Mouse (Mus musculus) heart, embryonic 16.5 days (tissue): ENCODE data around the gene Stxbp6. TPM values are rescaled to one million over a fixed set of nuclear protein-coding genes. Genes with fewer than 3 reads are reported as not detected.
A peak's percentile ranks its signal among the peaks of the same experiment; 100 is the strongest.

ENCODE experiments used
- ATAC-seq: fragments of 200-750 bp; cut with Nextera tagmentation; replicated peaks from 2 replicates; pipeline ENCODE4 v1.8.0; 2017; ENCODE audit warnings: moderate number of reproducible peaks; ENCODE audit not compliant: insufficient read depth, low FRiP score; ENCODE audit errors: extremely low read depth
- H3K27ac ChIP-seq: fragments of 300-500 bp; sonication (generic); 2 replicates; pipeline ENCODE4 v1.5.1; 2014; ENCODE audit warnings: mild to moderate bottlenecking, low read length, control low read depth, moderate library complexity
- H3K27me3 ChIP-seq: fragments of 300-500 bp; sonication (generic); 2 replicates; pipeline ENCODE4 v1.6.1; 2014; ENCODE audit warnings: low read length, mixed read lengths; ENCODE audit not compliant: control insufficient read depth, insufficient read depth
- H3K36me3 ChIP-seq: fragments of 300-500 bp; sonication (generic); 2 replicates; pipeline ENCODE4 v1.6.1; 2014; ENCODE audit not compliant: control insufficient read depth, insufficient read depth
- H3K4me1 ChIP-seq: fragments of 300-500 bp; sonication (generic); 2 replicates; pipeline ENCODE4 v1.6.1; 2014; ENCODE audit warnings: low read length, mixed read lengths; ENCODE audit not compliant: control insufficient read depth, insufficient read depth
- H3K4me2 ChIP-seq: fragments of 300-500 bp; sonication (generic); 2 replicates; pipeline ENCODE4 v1.6.1; 2014; ENCODE audit warnings: low read depth, mild to moderate bottlenecking, control low read depth, low read length
- H3K4me3 ChIP-seq: fragments of 300-500 bp; sonication (generic); 2 replicates; pipeline ENCODE4 v1.5.1; 2014; ENCODE audit warnings: mild to moderate bottlenecking, control low read depth, low read length
- H3K9ac ChIP-seq: fragments of 300-500 bp; sonication (generic); 2 replicates; pipeline ENCODE4 v1.6.1; 2014; ENCODE audit warnings: low read length, control low read depth
- H3K9me3 ChIP-seq: fragments of 300-500 bp; sonication (generic); replicated peaks from 2 replicates; pipeline ENCODE4 v1.6.1; 2016; ENCODE audit warnings: low read length; ENCODE audit not compliant: control insufficient read depth
- WGBS: fragments of 180-500 bp; shearing (Covaris S2); extraction: QIAGEN DNeasy Blood & Tissue Kit; methylation state at CpG from one replicate; pipeline ENCODE4 v1.1.7; 2014; 5-methylcytosine and 5-hydroxymethylcytosine counted together
- polyA plus RNA-seq: library from polyadenylated mRNA; unstranded; fragments of >200 nt; fragmentation: Nextera tagmentation; extraction: Ambion mirVana; gene quantifications from 2 replicates; pipeline ENCODE4 v1.2.1, GENCODE M21; 2015

Stxbp6 gene
- polyA plus RNA-seq, 1 experiment from 2014 or later = 14.3 TPM

GRCm38 (mm10) chr12:45075631-45076030 is 1.1 kb upstream of the Stxbp6 start:
- H3K36me3 ChIP-seq = no peaks in the 10 kb centered on the region
- WGBS = 41% methylated on average over 11 of the region's 11 CpGs
- H3K9ac ChIP-seq = peak overlapping the region; percentile 95
- H3K4me1 ChIP-seq = peaks cover 16% of the 10 kb centered on the region; the same call in 1 of the 2 replicates
- ATAC-seq = no peak
- peak overlapping the region; percentile 91 for H3K4me3 ChIP-seq
- peak overlapping the region; percentile 85 for H3K4me2 ChIP-seq
- no peaks in the 10 kb centered on the region for H3K27me3 ChIP-seq
- no peak overlapping the region for H3K27ac ChIP-seq
- no peaks in the 10 kb centered on the region for H3K9me3 ChIP-seq

GRCm38 (mm10) chr12:45074042-45074601 is 387 bp downstream of the Stxbp6 start:
- Histone ChIP-seq H3K4me3 (peak overlapping the region; percentile 91), H3K27me3 (no peaks in the 10 kb centered on the region), H3K9ac (peak overlapping the region; percentile 95), H3K27ac (peak overlapping the region; percentile 91), H3K36me3 (no peaks in the 10 kb centered on the region), H3K4me2 (peak overlapping the region; percentile 85), H3K4me1 (peaks cover 20% of the 10 kb centered on the region), H3K9me3 (no peaks in the 10 kb centered on the region)
- WGBS = 0% methylated on average over 62 of the region's 62 CpGs
- peak; percentile 81 for ATAC-seq

- 1% methylated on average over 28 of the region's 28 CpGs for WGBS
Observed at GRCm38 (mm10) chr12:45073331-45074041, 1.0 kb downstream of the Stxbp6 start.

GRCm38 (mm10) chr12:45072185-45072584 is 2.3 kb downstream of the Stxbp6 start:
- Histone ChIP-seq H3K4me2 (peak overlapping the region; percentile 85; the same call in 1 of the 2 replicates), H3K4me3 (no peak overlapping the region), H3K9ac (no peak overlapping the region)

More at GRCm38 (mm10) chr12:45073331-45074041, 1.0 kb downstream of the Stxbp6 start:
- H3K27me3 ChIP-seq = no peaks in the 10 kb centered on the region
- no peaks in the 10 kb centered on the region for H3K36me3 ChIP-seq
- no peaks in the 10 kb centered on the region for H3K9me3 ChIP-seq
- ATAC-seq = peak; percentile 31; the same call in 1 of the 2 replicates
- H3K4me2 ChIP-seq = peak overlapping the region; percentile 85
- H3K4me1 ChIP-seq = peaks cover 20% of the 10 kb centered on the region
- peak overlapping the region; percentile 91 for H3K4me3 ChIP-seq
- H3K9ac ChIP-seq = peak overlapping the region; percentile 95
- H3K27ac ChIP-seq = peak overlapping the region; percentile 91

GRCm38 (mm10) chr12:45070186-45070585 is 4.3 kb downstream of the Stxbp6 start:
- Histone ChIP-seq H3K9ac (no peak overlapping the region), H3K36me3 (no peaks in the 10 kb centered on the region), H3K27me3 (no peaks in the 10 kb centered on the region), H3K27ac (no peak overlapping the region), H3K4me1 (peaks cover 37% of the 10 kb centered on the region), H3K4me2 (no peak overlapping the region; the same call in 1 of the 2 replicates), H3K4me3 (no peak overlapping the region), H3K9me3 (no peaks in the 10 kb centered on the region)
- ATAC-seq = no peak
- WGBS = 53% methylated on average over 9 of the region's 9 CpGs

More at GRCm38 (mm10) chr12:45072185-45072584, 2.3 kb downstream of the Stxbp6 start:
- Histone ChIP-seq H3K27ac (no peak overlapping the region), H3K36me3 (no peaks in the 10 kb centered on the region), H3K4me1 (peaks cover 29% of the 10 kb centered on the region), H3K27me3 (no peaks in the 10 kb centered on the region), H3K9me3 (no peaks in the 10 kb centered on the region)
- 53% methylated on average over 3 of the region's 3 CpGs for WGBS
- ATAC-seq = no peak

- WGBS = 84% methylated on average over 6 of the region's 6 CpGs
- no peak overlapping the region for H3K9ac ChIP-seq
- H3K4me2 ChIP-seq = no peak overlapping the region; the same call in 1 of the 2 replicates
- no peak overlapping the region for H3K4me3 ChIP-seq
- no peaks in the 10 kb centered on the region for H3K27me3 ChIP-seq
- H3K27ac ChIP-seq = no peak overlapping the region
- no peak for ATAC-seq
- peaks cover 35% of the 10 kb centered on the region for H3K4me1 ChIP-seq
- H3K36me3 ChIP-seq = no peaks in the 10 kb centered on the region
- H3K9me3 ChIP-seq = no peaks in the 10 kb centered on the region
Observed at GRCm38 (mm10) chr12:45068145-45068754, 6.3 kb downstream of the Stxbp6 start.

- peak overlapping the region; percentile 37; the same call in 1 of the 2 replicates for H3K27ac ChIP-seq
- H3K4me1 ChIP-seq = peaks cover 30% of the 10 kb centered on the region
- H3K4me2 ChIP-seq = peak overlapping the region; percentile 56
- H3K4me3 ChIP-seq = peak overlapping the region; percentile 15; the same call in 1 of the 2 replicates
- ATAC-seq = no peak
- WGBS = 29% methylated on average over 3 of the region's 3 CpGs
- no peaks in the 10 kb centered on the region for H3K36me3 ChIP-seq
- no peaks in the 10 kb centered on the region for H3K9me3 ChIP-seq
- H3K9ac ChIP-seq = peak overlapping the region; percentile 42
- H3K27me3 ChIP-seq = no peaks in the 10 kb centered on the region
Observed at GRCm38 (mm10) chr12:45067686-45068085, 6.8 kb downstream of the Stxbp6 start.

- 0 out of 2 replicates have a peak, but pooled peaks have one; percentile 35 for ATAC-seq
- peak overlapping the region; percentile 42 for H3K9ac ChIP-seq
- H3K4me3 ChIP-seq = peak overlapping the region; percentile 15; the same call in 1 of the 2 replicates
- no peaks in the 10 kb centered on the region for H3K36me3 ChIP-seq
- no peaks in the 10 kb centered on the region for H3K9me3 ChIP-seq
- H3K4me1 ChIP-seq = peaks cover 27% of the 10 kb centered on the region
- 21% methylated on average over 11 of the region's 11 CpGs for WGBS
- H3K4me2 ChIP-seq = peak overlapping the region; percentile 56
- peak overlapping the region; percentile 37; the same call in 1 of the 2 replicates for H3K27ac ChIP-seq
- no peaks in the 10 kb centered on the region for H3K27me3 ChIP-seq
Observed at GRCm38 (mm10) chr12:45067047-45067685, 7.3 kb downstream of the Stxbp6 start.
